Mouse (Mus musculus) hematopoietic stem cell, adult 5-6 weeks (primary cell): ENCODE measurements at regions not wholly inside any gene's neighbourhood (a gene's known extent, or its start where the extent isn't known, plus 50 kb on each side); places are given as distances from the start of the nearest gene placed in this dataset.

Source experiments
- ATAC-seq, 2 experiments: fragments of 125-278 bp in 1 of 2; replicated peaks in 1 of 2; 2 replicates each; pipeline ENCODE4 v1.8.0; 2016 to 2017; ENCODE audit warnings: inconsistent platforms in 2 of 2, mild to moderate bottlenecking in 2 of 2, moderate number of reproducible peaks in 2 of 2, low read depth in 1 of 2, moderate TSS enrichment in 1 of 2; ENCODE audit not compliant: low FRiP score in 2 of 2, poor library complexity in 2 of 2, severe bottlenecking in 2 of 2, insufficient read depth in 1 of 2, low TSS enrichment in 1 of 2

GRCm38 (mm10) chr17:75644698-75645097 is 93.0 kb upstream of the Fam98a start:
- ATAC-seq: no peak

GRCm38 (mm10) chr17:75642311-75642710 is 90.6 kb upstream of the Fam98a start:
- no peak for ATAC-seq

GRCm38 (mm10) chr17:75641010-75641498 is 89.3 kb upstream of the Fam98a start:
- ATAC-seq: no peak

DNA sequence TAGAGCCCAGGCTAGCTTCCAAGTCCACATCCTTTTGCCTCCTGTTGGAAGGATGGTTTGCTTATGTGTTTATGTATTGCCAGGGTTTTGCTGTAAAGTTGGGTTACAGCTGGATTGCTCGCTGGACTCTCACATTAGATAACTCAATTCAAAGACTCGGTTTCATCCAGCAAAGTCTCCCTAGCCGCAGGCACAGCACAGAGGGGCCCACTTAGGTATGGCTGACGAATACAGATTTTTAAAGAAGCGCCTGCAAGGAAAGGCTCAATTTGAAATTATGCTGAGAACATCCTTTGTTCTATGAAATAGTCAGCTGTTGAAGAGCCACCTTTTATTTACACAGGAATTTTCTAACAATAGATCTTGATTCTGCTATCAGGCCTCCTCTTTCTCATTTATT is 88.8 kb upstream of the Fam98a start:
- no peak for ATAC-seq

DNA sequence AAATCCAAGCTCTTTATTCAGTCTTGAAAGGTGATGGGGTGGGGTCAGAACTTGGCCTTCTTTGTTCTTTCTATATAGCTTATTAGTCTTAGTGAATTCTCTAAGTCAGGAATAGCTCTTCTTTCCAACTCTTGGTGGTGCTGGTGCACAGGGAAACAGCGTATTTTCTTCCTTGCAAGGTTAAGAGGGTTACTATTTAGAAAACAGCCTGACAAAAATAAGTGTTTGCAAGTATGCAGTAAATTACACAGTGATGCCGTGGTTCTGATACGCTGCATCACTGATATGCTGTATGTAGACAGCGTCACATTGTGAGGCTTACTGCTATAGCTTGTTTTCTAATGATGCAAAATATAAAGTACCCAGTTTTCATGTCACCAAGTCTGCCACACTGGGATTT is 78.1 kb upstream of the Fam98a start:
- ATAC-seq: no peak

DNA sequence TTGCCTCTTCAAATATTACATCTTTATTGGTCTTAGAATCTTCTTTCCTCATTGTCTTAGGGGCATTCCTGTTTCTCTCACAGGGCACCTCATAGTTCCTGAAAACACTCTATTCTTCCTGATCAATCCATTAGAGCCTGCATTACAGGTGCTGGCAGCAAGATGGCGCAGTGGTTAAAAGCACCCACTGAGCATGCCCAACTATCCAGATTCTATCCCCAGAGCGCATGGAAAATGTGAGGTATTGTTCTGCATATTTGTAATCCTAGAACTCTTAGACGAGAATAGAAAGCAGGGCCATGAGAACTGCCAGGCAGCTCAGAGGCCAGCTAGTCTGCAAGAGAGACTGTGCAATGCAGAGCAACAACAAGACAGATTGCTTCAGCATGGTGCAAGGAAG is 67.7 kb upstream of the Fam98a start:
- ATAC-seq: no peak

- peak; percentile 81 to 83 for ATAC-seq
Observed at GRCm38 (mm10) chr17:75618514-75618913, 66.8 kb upstream of the Fam98a start.

- ATAC-seq: 0 out of 4 replicates have a peak, but pooled peaks have one; percentile 28 to 52
Observed at GRCm38 (mm10) chr17:75617280-75617679, 65.5 kb upstream of the Fam98a start.

- ATAC-seq: peak in 1 of 2 experiments; percentile 56; a peak in 1 of 4 replicates
Observed at GRCm38 (mm10) chr17:75615335-75615734, 63.6 kb upstream of the Fam98a start.

GRCm38 (mm10) chr17:75603417-75604086 is 51.8 kb upstream of the Fam98a start:
- no peak for ATAC-seq
